Mouse (Mus musculus) layer of hippocampus, adult 9-10 months (tissue): ENCODE results near the gene Erich6b.

Experiments used
- DNase-seq: peaks from one replicate; pipeline ENCODE4 v3.0.0; 2022; ENCODE audit warnings: low spot score

The Erich6b gene

DNA sequence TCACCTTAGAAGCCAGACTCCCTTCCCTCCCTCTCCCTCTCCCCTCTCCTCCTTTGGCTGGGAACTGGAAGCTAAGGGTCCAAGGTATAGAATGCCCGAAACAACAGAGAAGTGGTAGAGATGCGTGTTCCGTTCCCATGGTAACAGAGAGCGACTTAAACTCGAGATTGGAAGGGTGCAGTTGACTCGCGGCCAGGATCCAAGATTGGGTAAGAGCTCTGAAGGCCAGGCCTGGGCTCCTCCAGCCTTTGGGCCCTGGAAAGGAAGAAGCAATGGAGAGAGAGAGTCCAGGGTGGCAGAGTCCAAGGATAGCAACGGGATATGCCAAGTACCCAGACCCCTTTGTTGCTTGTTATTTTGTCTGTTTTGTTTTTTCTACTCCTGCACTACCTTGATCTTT lies at the start of gene Erich6b:
Gene Erich6b, plus strand, starts transcription at position 180 of the 400 bp plus-strand sequence.
- no peak for DNase-seq

DNA sequence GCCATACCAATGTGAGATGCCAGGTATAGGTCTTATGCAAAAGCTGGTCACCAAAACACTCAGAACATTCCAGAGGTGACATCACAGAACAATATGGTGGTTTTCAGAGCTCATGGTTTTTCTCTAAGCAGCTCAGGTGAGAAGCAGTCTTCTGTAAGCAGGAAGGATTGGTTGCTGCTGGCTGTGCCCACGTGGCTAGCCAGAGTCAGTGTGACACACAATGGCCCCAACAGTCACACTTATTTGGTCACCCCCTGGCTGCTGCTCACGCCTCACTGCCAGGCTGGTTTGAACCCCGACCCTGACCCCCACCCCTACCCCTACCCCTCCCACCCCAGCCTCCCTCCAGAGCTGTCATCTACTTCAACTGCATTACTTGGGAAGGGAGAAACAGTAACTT lies 49.1 kb upstream of the Erich6b start, which contains the start of gene Spert:
Gene Spert, minus strand, starts transcription at position 139 of the 400 bp plus-strand sequence.
- no peak for DNase-seq

DNA sequence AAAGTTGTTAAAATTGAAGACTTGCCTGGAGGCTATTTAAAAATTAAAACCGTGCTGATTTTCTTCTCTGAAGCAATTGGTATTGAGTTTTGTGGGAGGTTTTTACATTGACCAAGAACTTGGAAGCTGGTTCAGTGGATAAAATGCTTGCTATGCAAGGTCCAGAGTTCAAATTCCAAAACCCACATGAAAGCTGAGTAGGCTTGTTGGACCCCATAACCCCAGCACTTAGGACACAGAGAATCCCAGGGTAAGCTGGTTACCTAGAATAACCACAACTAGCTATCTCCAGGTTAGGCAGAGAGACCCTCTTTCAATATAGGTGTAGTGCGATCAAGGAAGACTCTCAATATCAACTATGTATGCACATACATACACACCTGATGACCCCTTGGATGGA lies 32.9 kb upstream of the Erich6b start:
- no peak for DNase-seq

DNA sequence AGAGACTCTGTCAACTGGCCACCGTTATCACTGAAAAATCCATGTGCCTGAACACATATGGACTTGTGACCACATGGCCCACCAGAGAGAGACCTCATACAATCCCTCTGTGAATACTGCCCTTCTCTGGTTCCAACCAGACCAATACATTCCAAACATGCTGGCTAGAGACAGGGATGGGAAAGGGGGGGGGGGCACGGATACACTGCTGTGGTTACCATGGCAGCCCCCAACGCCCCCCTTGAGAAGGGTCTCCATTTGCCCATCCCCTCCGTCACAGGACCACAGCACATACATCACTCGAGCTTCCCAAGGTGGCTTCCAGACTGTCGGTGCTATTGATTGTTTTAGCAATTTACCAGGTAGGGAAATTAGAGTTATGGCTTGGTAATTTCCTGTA lies 25.7 kb upstream of the Erich6b start:
- DNase-seq: no peak

DNA sequence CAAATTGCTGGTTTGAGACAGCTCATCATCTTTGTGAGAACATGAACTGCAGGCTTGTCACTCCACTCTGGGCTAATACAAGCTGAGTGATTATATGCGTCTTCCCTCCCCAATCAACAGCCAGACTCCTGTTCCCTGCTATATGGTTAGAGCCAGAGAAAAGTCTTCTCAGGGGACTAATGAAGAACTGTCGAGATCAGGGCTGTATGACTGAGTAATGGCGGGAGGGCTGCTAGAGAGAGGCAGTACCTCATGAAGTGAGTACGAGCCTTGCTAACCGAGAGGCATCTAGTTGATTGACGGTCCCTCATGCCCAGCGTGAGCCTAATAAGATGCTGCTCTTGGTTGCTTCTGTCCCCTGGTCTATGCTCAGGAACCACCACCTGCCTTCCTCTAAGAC lies 19.1 kb upstream of the Erich6b start:
- no peak for DNase-seq

DNA sequence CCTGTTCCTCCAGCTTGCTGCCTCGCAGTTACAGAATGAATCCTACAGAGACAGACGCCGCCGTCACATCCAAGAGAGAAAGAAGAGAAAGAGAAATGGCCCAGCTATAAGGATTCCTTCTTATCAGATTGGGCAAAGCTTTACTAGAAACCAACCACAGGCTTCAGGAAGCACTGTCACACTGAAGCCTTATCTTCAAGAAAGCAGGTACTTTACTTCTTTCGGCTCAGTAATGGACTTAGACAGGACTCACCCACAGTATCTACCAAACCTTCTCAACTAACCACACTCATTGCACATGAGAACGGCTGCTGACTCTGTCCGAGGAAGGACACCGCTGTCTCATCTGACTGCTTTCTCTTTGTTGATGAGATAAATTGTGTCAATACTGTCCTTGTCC lies 13.2 kb upstream of the Erich6b start:
- DNase-seq: no peak

DNA sequence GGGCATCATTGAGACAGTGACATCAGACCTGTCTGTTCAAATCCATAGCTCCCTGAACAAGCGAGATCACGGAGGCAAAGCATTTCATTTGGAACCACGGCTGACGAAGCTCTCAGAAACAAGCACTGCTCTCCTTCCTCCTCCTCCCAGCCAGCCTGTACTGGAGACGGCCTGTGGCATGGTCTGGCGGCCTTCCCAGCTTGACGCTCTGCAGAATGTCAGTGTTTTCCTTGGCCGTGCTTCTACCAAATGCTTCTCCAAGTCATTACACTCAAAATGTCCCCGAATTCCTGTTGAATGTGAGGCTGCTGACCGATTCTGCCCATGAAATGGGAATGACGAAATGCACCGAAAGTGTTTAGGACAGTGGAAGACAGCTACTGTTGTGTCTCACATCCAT lies 6.7 kb upstream of the Erich6b start:
- DNase-seq: no peak

DNA sequence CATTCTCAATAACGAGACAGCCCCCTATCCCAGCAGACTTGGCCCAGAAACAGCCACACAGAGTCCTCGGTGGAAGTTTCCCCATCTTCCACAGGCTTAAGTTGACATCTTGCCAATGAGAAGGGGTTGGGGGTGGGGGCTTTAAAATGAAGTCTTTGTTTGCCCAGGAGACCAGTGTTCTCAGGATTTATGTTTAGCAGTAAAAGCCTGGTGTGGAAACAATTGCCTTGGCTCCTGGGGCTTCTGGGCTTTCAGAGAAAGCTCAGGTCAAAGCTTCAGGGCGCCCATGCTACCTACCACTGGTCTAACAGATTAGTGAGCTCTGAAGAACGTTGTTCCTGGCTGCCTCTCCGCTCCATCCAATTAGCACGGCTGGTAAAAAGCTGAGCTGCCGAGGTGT lies 6.0 kb upstream of the Erich6b start:
- no peak for DNase-seq

DNA sequence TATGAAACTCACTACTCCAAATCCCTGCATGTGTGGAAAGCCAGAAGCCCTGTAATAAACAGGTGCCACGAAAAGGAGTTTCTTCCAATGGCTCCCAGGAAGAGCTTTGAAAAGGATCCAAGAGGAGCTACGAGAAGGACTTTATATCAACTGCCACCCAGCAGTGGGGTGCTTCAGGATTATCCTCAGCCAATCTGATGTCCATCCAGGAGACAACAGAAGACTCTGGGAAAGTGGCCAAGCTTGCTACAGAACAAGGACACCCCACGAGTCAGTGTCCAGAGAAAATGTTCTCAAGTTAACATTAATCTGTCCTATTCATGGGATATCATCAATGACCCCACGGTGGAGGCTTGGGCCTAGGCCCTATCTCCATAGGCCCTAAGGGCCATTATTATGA lies 4.4 kb upstream of the Erich6b start:
- no peak for DNase-seq

DNA sequence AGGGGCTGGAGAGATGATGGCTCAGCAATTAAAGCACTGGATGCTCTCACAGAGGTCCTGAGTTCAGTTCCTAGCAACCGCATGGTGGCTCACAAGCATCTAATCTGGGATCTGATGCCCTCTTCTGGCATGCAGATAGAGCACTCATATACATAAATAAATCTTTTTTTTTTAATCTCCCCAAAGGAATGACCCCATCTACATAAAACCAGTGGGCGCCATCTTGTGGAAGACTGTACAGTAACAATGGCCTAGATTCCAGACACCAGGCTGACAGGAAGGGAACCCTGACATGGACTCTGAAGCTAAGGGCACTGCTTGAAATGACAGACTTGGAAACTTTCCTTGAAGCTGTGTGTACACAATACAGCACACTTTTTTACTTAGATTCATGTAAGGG lies 1.2 kb upstream of the Erich6b start:
- no peak for DNase-seq

DNA sequence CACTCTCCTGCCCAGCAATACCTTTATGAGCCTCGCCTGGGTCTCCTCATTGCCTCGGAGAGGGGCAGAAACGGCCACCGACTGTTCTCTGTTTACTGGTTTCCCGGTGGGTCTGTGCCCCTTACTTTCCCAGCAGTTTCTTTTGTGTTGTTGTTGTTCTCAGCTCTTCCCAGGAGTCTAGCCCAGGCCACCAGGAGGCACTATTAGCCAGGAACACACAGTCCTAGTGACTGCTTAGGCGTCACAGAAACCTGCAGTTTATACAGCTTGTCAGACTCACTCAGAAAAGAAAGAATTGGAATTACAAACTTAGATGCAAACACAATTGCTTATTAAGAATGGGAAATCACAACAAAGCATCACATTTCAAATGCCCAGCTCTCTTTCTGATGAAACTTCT lies 690 bp upstream of the Erich6b start:
- no peak for DNase-seq

DNA sequence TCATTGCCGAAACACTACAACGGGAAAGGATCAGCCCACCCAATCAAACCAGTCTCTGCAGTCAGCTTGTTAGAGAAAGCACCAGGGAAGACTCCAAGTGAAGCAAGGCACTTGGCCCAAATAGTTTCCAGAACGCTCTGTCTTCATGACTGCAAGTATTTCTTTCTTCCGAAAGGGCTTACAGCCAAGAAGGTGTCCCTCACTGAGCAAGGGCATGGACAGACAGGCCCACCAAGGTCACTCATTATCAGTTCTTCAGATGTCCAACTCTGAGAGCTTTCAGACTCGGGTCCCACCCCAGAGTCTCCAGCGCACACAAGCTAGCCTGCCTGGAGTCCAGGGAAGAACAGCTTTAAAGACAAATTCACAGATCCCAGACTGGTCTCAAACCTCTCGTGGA lies 3.4 kb downstream of the Erich6b start:
- no peak for DNase-seq

DNA sequence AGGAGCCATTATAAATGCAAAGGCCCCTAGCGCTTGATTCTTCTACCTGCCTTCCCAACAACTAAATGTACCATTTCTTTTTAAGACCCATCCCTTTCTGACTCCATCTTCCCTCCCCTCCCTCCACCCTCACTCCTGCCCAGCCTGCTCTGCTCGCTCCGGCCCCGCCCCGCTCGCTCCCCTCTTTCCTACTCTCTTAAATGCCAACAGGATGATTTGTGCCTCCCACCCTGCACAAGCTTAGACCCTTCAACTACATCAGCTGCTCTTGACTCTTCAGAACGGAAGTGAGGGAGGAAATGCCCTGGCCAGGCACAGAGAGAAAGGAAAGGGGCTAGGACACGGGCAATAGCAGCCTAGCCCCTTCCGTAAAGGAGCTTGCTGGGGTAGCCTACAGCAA lies 4.0 kb downstream of the Erich6b start:
- DNase-seq: no peak

DNA sequence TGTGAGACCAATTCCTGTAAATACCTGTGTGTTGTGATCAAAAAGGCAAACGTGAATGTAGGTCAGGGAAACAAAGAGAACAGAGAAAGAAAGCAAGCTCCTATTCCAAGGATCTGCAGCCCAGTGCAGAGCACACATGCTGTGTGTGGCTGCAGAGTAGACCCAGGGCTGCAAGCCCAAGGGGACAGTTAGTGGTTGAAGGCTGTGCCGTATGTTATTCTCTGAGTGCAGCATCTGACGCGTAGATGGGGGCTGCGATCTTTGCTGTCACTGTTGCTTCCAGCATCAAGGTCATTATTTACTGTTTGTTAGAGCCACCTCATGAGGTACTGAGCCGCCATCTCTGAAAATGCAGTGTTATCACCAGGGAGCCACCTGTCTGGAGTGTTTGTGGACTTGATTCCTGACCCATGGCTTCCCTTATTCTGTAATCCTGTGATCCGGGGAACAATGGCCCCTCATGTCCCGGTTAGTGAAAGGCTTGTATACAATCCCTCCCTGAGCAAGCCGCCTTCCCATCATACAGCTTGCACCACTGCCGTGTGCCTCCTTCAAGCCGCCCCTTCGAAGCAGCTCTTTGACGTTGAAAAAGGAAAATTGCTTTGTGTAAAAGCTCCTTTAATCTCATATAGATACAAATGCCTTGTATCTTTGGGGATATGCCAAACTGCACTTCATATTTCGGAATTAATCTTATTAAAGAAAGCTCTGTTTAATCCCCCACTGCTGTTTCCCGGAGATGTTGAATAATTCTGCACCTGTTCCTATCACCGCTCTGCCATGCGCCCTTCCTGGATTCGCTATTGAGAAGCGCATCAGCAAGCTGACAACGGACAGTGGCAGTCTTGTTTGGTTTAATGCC lies 5.1 kb downstream of the Erich6b start:
- no peak for DNase-seq

DNA sequence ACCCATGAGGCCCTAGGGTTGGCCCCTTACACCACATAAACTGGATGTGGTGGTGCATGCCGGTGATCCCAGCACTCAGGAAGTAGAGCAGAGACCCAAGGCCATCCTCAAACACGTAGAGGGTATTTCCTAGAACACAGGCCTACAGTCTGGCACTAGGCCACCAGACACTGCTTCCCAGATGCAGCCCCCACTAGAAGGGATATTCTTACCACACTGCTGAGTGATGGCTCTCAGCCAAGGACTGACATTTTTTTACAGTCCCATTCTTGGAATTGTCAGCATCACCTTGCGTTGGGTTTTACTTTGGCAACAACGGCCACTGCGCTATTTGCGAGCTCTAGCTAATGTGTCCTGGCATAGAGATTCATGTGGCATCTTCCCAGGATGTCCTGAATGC lies 18.9 kb downstream of the Erich6b start:
- no peak for DNase-seq

DNA sequence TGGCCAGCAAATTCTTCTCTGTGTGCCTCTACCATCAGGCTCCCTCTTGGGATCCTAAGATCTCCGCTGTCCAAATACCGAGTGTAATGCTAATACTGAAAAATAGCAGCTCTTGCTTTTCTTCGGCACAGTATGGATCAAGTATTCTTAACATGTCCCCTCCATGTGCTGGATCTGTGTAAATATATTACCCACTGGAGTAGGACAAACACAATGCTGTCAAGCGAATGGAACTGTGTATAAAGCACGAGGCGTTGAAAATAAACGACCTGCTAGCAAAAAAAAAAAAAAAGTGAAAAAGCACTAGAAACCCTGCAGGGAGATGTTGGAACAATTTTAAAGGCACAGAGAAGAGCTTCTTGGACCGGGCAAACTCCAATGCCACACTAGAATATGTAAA lies 19.5 kb downstream of the Erich6b start:
- no peak for DNase-seq

DNA sequence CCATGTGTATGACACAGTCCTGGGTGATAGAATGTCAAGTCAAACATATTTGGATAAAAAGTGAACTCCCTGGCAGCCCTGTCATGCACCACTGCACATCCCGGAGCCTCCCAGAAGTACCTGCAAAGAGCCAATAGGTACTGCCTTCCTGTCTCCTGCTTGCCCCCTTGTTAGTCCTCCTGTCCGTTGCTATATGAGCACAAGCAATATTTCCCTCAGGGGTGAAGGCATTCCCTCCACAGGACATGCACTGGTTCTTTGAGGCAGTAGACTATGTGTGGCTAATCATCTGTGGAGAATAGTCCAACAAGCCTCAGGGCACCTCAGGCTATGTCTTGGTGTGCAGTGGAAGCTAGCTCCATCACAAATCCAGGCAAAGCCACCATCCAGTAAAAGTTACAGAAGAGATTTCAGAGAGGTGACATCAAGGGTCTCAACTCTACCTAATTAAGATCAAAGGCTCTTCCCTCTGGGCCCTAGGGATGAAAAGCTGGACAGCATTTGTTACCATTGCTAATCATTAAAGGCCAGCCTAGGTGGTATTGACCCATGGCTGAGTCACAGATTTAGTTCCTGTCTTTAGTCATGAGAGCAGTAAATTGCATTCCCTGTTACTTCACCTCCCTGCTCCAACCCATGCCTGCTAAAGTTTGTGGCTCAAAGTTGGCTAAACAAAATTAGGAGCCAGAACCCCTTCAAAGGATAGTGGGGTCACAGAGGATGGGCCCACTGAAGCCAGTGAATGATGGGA lies 23.5 kb downstream of the Erich6b start:
- no peak for DNase-seq

DNA sequence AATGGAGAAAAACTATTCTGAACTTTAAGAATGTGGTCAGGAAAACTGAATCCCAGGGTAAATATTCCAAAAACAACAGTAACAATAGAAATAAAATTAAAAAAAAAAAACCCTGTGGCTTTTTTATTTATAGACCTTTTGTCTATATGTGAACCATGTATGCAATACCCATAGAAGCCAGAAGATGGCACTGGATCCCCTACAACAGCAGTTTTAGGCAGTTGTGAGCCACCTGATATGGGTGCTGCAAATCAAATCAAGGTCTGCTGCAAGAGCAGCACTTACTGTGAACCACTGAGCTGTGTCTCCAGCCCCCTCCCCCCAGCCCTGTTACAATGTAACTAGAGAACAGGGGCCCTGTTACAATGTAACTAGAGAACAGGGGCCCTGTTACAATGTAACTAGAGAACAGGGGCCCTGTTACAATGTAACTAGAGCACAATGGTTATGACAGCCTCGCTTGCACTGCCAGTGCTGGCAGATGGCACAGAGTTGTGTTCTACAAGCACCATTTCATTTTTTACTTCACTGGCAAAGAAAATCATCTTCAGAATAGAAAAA lies 27.1 kb downstream of the Erich6b start:
- DNase-seq: no peak

DNA sequence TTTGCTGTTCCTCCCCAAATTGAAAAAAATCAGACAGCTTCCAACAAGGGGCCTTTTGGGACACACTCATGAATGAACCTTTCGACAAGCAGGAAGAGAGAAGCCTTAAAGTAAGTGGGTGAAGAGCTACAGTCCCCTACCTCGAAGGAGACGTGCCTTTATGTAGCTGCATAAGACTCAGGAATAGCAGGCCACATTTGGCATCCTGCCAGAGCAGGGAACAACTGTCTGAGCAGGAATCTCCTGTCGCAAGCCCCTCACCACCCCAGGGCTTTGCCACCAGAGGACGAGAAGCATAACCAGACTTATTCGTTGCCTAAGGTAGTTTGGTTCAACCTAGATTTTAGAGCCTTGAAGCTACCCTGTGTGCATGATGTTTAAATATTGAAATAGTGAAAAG lies 34.3 kb downstream of the Erich6b start:
- no peak for DNase-seq

DNA sequence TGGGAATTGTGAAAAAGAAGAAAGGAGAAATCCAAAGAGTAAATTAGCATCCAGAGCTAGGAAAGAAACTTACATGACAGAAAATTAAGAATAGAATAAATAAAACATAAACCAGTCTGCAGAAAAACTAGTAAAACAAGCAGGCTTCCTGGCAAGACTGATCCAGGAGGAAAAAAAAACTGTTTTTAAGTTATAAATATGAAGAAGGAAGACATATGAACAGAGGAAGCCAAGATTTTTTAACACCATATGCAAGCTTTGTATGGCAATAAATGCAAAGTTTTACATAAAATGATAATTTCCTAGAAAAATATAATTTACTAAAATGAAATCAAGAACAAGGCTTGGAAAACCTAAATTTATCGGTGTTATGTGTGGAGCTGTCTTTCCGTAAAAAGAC lies 48.4 kb downstream of the Erich6b start:
- no peak for DNase-seq

DNA sequence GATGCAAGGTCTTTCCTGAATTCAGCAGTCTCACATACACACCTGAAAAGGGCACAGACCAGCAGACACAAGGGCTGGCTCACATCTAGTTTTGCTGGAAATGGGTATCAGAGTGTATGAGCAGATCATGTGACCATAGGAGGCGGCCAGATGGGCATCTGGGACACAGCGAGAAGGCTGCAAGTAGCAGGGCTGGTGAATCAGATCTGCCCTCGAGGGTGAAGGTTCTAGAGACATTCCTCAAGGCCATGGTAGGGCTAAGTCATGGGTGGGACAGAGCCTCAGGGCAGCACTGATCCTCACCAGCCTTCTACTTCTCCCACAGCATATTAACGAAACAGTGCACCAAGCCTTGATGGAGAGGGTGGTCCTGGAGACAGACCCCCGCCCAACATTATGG lies 54.0 kb downstream of the Erich6b start:
- DNase-seq: no peak

DNA sequence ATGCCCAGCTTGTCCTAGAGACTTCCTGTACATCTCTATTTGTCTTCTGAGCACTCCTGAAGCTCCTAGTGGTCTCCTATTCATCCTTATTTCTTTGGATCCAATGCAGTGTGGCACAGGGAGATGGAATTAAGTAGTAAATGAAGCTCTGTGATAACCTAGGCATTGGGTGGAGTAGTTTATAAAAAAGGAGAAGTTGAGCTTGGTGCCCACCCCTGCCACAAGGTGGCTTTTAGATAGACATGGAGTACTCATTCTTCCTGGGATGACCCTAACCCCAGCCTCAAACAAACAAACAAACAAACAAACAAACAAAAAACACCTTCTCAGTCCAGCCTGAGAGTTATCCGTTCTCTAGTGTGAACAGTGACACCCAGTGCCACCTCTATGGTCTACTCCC lies 55.9 kb downstream of the Erich6b start:
- DNase-seq: no peak

DNA sequence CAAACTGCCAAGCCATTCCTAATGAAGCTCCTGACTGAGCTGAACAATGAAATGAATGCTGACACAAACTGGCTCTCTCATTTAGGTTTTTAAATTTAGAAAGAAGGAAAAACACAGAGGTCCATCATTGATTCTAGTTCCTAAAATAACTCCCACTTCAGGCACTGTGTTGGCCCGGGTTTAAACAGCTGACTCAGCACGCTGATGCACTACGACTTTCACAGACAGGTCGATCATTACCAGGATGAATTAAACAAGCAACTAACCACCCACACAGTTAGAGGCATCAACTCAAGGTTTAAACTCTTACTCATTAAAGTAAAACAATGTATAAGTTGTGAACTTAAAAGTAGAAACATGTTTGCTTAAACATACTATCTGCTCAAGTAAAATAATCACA lies 64.6 kb downstream of the Erich6b start:
- DNase-seq: no peak
